Mouse (Mus musculus) stomach, adult 2 months (tissue): ENCODE measurements around the gene Zbtb5. TPM values are rescaled to one million over a fixed set of nuclear protein-coding genes. Genes with fewer than 3 reads are reported as not detected.

ENCODE experiments used
- polyA plus RNA-seq: library from polyadenylated mRNA; depleted of rRNA; stranded (reverse); fragments of >200 nt; gene quantifications from 2 replicates; pipeline ENCODE4 v1.2.3, GENCODE M21; 2012; rRNA removed

Zbtb5 gene
- 3.7 and 4.4 TPM in 2 replicates for polyA plus RNA-seq

GRCm38 (mm10) chr4:45012105-45012975 is at the start of gene Zbtb5:
Zbtb5 (minus strand) TSS chr4:45012412.

DNA sequence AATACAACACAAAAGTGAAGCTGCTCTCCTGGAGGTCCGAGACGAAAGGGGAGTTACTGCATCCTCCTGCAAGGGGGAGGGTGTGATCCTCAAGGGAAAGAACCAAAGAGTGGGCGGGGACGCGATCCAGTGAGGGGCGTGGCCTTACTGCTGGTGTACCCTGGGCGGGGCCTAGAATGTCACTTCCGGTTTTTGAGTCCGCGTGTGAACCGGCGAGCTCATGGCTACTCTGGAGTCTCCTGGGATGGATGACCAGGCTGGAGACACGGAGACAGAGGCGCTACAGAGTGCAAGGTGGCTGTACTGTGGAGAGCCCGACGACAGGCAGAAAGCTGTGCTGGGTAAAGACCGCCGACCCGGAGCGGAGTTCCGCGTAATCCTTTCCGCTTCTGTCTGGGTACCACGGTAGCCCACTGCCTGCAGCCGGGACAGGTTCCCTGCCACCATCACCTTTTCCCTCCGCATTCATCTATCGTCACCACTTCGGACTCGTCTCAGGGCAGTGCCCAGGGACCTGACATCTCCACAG is 6.3 kb upstream of the Zbtb5 start, which contains the start of gene Polr1e:
Polr1e (plus strand) TSS at position 132 of the 529 bp plus-strand sequence.

GRCm38 (mm10) chr4:44981280-44981973 is 30.8 kb downstream of the Zbtb5 start, which contains the start of gene Grhpr:
Grhpr (plus strand) TSS chr4:44981395.

Other genes starting within 250 kb of the Zbtb5 start
- gene Grhpr, start 31.0 kb downstream of the Zbtb5 start, polyA plus RNA-seq, result 42.8 and 64.3 TPM in 2 replicates
- 1.3 and 1.4 TPM in 2 replicates for gene Polr1e, start 6.2 kb upstream of the Zbtb5 start, polyA plus RNA-seq
- gene Fbxo10, start 72.2 kb upstream of the Zbtb5 start, polyA plus RNA-seq, result 3.8 and 4.2 TPM in 2 replicates
- gene Tomm5, start 95.7 kb upstream of the Zbtb5 start, polyA plus RNA-seq, result 28.7 and 32.5 TPM in 2 replicates
- gene Frmpd1, start 172.5 kb upstream of the Zbtb5 start, polyA plus RNA-seq, result 1.2 and 1.3 TPM in 2 replicates